Mouse (Mus musculus) lung, postnatal 14 days (tissue): ENCODE measurements around the gene Ninl.
"Not testable (repeated sequence)": the region's sequence is repeated elsewhere in the genome, so short reads cannot be mapped to it uniquely, and the experiment has no call there.

Experiments
- DNase-seq: peaks from one replicate; pipeline ENCODE4 v3.0.0; 2021

The Ninl gene

GRCm38 (mm10) chr2:150947880-150948611, 91.1 kb downstream of the Ninl start:
- not testable (repeated sequence) for DNase-seq

DNA sequence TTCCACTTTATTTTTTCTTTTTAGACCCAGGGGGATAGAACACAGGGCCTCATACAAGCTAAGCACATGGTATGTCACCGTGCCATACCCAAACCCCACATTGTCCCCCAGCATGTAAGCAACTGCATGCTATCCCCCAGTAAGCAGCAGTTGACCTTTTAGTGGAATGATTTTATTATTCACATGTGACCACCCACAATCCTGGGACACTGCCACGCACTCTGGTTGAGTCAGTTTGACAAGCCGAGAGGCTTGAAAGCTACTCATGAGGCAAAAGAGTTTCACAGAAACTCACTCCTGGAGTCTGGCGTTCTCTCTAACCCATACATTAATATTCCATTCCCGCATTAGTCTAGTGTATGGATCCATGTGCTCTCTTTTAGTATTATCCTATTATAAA, 91.8 kb downstream of the Ninl start:
- DNase-seq = not testable (repeated sequence)

DNA sequence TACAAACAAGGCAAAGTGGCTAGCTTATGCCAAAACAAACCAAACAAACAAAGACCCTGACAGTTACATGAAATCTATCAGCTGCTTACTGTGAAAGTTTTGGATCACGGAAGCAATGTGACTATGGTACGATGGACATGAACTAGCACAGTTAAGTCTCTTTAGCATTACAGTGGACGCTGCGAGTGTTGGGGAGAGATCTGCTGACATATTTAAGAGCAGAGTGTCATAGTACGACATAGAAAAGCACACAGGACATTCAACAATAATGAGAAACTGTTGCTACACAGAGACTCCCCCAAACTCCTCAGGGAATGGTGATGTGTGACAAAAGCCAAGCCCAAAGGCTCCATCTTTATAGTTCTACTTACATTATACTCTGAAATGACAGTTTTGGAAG, 95.2 kb downstream of the Ninl start:
- DNase-seq = no peak

DNA sequence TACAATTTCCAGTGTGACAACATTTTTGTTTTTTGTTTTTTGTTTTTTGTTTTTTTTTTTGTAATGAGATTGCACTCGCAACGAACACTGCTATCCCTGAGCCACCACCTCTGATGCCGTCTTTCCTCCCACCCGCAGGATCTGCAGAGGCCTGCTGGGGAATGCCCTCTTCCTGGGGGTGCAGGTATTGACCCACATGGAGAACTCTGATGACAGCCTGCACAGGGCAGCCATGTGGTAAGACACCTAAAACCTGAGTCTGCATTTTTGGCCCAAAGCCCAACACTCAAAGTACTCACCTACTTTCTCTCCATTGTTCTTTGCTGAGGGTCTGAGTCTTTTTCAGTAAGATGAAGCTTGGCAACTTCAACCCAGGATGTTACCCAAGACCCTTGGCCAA, 104.5 kb downstream of the Ninl start:
- no peak for DNase-seq

- DNase-seq = no peak
These were observed 105.7 kb downstream of the Ninl start for GRCm38 (mm10) chr2:150933482-150933881.

- no peak for DNase-seq
These were observed 108.4 kb downstream of the Ninl start for GRCm38 (mm10) chr2:150930806-150931205.

GRCm38 (mm10) chr2:150929156-150929555, 110.0 kb downstream of the Ninl start:
- DNase-seq = no peak

DNA sequence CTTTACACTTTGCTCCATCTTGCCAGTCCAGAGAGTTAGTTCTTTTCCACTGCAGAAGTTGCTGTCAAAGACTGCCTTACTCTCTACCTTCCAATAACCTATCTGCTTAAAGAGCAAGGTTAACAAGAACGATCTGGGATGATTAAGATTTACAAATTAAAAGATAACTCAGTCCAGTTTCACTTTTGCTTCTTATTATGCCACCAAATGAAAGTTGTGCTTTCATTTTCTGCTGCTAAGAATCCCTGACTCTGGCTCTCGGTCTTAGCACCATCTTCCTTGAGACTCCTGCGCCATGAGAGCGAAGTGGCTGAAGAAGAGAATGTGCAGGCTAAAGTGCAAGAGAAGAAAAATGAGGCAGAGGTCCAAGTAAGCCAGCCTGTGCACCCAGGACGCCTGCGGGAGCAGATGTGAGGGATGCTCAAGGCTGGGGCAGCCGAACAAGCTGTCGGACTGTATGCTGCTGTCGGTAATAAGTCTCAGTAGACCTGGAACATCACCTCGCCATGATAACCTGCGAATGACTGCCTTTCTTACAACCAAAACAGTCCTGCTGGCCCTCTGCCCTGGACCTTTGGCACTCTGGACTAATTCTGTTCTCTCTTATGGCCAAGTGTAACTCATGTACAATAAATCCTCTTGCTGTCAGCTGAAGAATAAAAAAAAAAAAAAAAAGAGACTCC, 112.0 kb downstream of the Ninl start:
- no peak for DNase-seq

GRCm38 (mm10) chr2:150923505-150923904, 115.7 kb downstream of the Ninl start:
- no peak for DNase-seq

DNA sequence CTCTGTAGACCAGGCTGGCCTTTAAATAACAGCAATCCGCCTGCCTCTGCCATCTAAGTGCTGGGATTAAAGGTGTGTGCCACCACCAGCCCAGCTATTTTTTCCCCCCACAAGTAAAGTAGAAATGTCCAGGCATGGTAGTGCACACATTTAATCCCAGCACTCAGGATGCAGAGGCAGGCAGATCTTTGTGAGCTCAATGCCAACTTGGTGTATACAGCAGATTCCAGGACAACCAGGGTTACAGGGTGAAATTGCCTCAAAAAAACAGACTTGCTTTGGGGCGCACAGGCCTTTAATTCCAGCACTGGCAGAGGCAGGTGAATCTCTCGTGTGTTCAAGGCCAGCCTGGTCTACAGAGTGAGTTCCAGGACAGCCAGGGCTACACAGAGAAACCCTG, 116.2 kb downstream of the Ninl start:
- DNase-seq = no peak

DNA sequence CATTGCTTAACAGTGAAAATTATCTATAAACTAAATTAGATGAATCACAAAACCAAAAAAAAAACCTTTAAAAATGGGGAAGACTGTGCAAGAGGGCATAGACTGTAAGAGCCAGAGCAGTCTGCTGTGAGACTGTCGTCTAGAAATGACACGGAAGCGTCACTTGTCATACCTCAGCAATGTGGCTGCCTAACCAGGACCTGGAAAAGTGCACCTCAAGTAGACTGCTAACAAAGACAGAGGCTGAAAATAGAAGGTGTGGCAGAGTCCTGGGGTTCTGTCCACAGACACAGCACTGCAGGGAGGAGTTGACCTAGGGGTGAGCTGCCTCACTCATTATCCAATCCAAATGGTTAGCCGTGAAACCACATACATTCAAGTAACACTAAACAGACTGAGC, 117.0 kb downstream of the Ninl start:
- DNase-seq = no peak

- peak; percentile 10 for DNase-seq
These were observed 117.5 kb downstream of the Ninl start for GRCm38 (mm10) chr2:150921697-150922096.

GRCm38 (mm10) chr2:150920543-150920942, 118.6 kb downstream of the Ninl start:
- no peak for DNase-seq

GRCm38 (mm10) chr2:150918720-150919119, 120.5 kb downstream of the Ninl start:
- DNase-seq = no peak

- no peak for DNase-seq
These were observed 123.4 kb downstream of the Ninl start for GRCm38 (mm10) chr2:150915786-150916185.

DNA sequence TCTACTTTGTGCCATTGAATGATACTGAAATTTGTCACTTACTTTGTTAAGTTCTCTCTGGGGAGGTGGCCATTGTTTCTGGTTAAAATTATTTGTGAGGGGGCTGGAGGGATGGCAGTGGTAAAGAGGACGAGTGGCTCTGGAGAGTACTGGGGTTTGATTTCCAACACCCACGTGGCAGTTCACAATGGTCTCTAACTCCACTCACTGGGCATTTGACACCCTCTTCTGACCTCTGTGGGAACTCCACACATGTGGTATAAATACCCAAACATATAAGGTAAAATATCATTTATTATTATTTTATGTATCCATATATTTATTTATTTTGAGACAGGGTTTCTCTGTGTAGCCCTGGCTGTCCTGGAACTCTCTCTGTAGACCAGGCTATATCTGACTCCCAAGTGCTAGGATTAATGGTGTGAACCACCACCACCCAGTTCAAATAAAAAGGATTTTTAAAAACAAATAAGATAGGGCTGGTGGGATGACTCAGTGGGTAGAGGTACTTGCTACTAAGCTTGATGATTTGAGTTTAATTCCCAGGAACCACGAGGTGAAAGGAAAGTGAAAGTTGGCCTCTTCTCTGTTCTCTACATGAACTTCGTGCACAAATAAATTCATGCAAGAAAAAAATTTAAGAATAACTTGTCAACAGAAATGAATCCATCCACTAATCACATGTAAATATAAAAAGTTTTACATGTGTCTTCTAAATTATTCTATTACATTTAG, 124.2 kb downstream of the Ninl start:
- no peak for DNase-seq

DNA sequence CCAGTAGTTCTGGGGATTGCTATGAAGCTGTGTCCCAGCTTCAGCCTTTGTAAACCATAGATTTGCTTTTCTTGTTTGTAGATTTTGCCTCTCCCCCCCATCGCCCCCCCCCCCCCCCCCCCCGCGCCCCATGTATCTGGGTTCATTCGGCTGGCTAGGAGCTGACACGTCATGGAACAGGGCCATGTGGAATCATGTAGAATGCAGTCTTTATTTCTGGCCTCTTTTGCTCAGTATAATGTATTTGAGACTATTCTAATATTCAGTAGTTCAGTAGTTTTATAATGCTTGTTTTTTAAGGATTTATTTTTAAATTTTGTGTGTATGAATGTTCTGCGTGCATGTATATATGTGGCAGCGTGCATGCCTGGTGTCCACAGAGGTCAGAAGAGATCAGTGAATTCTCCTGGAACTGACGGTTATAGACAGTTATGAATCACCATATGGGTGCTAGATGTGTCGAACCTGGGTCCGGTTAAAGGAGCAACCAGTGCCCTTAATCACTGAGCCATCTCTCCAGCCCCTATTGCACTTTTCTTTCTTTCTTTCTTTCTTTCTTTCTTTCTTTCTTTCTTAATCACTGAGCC, 128.8 kb downstream of the Ninl start:
- DNase-seq = no peak

GRCm38 (mm10) chr2:150909429-150910039, 129.6 kb downstream of the Ninl start:
- DNase-seq = peak; percentile 95

DNA sequence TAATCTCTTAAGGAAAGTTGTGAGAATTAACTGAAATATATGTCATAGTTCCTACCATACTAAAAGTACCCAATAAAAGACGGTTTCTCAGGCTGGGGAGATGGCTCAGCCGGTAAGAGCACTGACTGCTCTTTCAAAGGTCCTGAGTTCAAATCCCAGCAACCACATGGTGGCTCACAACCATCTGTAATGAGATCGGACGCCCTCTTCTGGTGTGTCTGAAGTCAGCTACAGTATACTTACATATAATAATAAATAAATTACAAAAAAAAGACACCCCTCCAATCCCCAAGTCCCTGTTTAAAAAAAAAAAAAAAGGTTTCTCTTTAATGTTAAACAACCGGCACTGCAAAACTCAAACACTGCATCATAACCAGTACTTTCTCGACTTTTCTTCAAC, 130.3 kb downstream of the Ninl start:
- DNase-seq = not testable (repeated sequence)

DNA sequence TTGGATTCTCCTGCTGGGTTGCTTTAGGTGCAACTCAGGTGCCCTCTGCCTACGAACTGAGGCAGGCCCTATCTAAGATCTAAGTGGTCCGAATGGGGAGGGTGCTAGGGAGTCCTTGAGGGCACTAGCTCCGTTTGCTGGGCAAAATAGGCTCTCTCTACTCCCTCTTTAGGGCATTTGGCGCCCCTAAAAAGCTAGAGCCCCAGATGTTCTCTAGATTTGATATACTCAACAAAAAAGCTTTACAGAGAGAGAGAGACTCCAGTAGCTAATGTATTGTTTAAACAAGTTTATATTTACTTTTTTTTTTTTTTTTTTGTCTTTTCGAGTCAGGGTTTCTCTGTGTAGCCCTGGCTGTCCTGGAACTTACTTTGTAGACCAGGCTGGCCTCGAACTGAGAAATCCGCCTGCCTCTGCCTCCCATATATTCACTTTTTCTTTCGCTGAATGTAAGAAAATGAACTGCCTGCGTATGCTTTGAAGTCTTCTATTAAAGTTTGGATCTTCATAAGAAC, 134.2 kb downstream of the Ninl start, which contains the start of gene Gins1:
Gins1 (plus strand) TSS at position 465 of the 515 bp plus-strand sequence.
- no peak for DNase-seq

DNA sequence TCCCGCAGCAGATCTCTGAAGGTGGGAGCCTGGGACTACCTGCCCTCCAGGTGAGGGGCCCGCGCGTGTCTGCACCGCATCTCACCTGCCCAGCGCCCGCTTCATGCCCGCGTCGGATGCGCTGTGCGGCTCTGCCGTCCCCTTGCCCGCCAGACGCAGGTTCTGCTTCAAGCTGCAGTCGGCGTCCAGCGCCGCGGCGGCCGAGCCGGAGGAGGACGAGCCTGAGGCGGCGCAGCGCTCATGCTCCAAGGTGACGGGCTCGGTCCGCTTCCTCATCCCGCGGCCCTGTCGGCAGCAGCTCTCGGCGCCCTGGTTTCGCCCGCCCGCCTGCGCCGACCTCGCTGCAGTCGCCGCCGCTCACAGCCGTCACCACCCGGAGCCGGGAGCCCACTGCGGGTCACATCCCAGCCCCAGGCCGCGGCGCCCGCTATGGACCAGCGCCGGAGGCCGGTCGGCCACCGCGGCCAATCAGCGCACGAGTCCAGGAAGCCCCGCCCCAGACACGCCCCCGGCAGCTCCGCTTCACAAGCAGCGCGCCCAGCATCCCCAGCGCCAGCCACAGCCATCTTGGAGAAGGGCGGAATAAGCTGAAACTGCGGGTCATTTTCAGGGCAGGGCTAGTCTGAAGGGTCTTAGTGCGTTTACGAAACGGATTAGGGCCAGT, 134.8 kb downstream of the Ninl start, which contains the start of gene Abhd12:
Abhd12 (minus strand) TSS at position 470 of the 664 bp plus-strand sequence.
- DNase-seq = peak; percentile 99

DNA sequence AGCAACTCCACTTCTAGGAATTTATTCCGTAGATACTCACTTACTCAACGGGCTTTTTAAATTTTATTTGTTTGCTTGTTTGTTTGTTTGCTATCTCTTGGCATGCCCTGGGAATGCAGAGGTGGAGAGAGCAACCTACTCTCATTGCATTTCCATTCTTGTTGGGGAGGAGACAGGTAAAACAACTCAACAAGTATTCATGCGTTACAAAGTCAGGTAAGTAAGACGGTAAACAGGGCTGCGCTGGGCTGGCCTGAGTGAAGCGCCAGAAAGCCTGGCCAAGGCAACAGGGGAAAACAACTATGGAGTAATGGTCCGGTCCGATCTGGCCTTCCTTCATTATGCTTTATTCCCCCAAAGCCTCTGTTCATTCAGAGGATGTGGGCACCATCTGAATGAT, 136.8 kb downstream of the Ninl start:
- DNase-seq = no peak
